Mouse (Mus musculus): ENCODE data around the gene Bnc2. TPM values are rescaled to one million over a fixed set of nuclear protein-coding genes. Genes with fewer than 3 reads are reported as not detected.
A peak's percentile ranks its signal among the peaks of the same experiment; 100 is the strongest.

Bnc2 gene
- polyA plus RNA-seq, 1 experiment from 2014 or later, result 17.3 TPM

DNA sequence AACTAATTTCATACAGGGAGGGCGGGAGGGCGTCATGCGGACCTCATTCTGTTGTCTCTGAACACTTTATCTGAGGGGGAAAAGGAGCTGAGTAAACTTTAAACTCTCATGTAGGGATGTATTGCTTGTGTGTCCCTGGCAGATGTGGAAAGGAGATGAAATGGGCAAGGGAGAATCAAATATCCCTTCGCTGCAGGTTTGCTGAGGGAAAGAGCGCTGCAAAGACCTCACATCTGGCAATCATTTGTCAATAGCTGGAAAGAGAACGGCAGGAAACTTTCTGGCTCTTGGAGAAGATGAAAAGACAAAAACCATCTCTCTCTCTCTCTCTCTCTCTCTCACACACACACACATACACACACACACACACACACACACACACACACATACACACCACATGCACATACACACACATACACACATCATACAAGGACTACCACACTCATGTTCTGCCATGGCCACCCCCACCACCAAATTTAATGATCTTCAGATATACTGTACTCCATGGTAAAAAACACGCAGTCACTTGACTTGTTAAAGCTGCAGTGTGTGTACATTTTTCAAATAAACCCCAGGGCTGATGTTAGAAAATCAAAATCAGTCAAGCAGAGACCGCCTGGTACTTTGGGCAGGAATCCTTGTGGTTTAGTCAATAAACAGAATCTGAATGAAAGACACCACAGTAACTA, 172.3 kb downstream of the Bnc2 start:
- Histone ChIP-seq H3K4me3 (replicated peaks) (no peak overlapping the region), H3K4me2 (replicated peaks) (peak overlapping the region; percentile 15), H3K9me3 (replicated peaks) (no peaks in the 10 kb centered on the region), H3K27me3 (no peaks in the 10 kb centered on the region), H3K27ac (replicated peaks) (peak overlapping the region; percentile 51), H3K36me3 (no peaks in the 10 kb centered on the region), H3K9ac (no peak overlapping the region), H3K4me1 (peaks cover 28% of the 10 kb centered on the region)
- ATAC-seq (ENCODE audit: insufficient number of reproducible peaks, low FRiP score, low TSS enrichment, low read depth), result no peak
- 32% methylated on average over 8 of the region's 8 CpGs for WGBS

DNA sequence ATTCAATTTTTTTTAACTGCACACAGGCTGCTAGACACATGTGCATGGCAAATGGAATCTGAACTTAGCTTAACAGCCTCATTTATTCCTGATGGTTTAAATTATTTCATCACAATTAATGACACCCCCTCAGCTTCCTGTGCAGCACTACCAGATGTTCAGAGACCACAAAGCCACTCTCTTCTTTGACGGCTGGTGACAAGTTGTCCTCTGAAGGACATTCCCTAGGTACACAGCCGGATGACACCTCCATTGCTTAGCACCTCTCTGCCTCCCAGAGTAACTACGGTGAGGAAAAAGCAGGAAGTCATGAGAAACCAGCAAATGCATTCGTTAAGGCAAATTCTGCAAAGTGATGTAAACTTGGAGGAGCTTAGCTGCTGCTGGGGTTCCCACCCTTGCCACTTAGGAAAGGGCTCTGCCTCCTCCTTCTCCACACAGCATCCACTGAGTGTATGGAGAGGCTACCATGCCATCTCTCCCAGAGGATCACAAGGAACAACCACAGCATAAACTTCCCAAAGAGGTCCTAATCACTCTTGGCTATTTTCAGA, 174.2 kb downstream of the Bnc2 start:
- Histone ChIP-seq H3K27ac (replicated peaks) (no peak overlapping the region), H3K9me3 (replicated peaks) (no peaks in the 10 kb centered on the region), H3K27me3 (no peaks in the 10 kb centered on the region), H3K4me3 (replicated peaks) (no peak overlapping the region; the same call in 1 of the 2 replicates), H3K9ac (no peak overlapping the region), H3K4me1 (peaks cover 28% of the 10 kb centered on the region), H3K36me3 (no peaks in the 10 kb centered on the region), H3K4me2 (replicated peaks) (peak overlapping the region; percentile 19; the same call in 1 of the 2 replicates)
- 27% methylated on average over 4 of the region's 4 CpGs for WGBS
- ATAC-seq (ENCODE audit: insufficient number of reproducible peaks, low FRiP score, low TSS enrichment, low read depth), result no peak

DNA sequence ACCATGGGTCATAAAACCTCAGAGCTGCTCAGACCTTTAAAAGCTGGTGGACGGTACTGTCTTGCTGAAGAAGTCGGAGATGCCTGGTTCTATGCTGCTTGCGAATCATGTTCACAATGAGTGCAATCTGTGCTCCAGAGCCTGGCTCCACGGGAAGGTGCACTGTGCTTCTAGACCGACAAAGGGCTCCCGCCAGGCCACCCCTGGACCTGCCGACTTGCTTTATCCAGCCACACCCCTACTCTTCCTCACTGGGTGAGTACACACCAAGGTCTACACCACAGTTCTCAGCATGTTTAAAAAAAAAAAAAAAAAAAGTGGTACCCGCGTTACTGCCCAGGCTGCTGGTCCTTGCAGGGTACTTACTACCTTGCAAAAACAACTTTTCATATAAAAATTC, 174.8 kb downstream of the Bnc2 start:
- WGBS, result 49% methylated on average over 9 of the region's 9 CpGs
- H3K36me3 ChIP-seq, result no peaks in the 10 kb centered on the region
- peak overlapping the region; percentile 9; the same call in 1 of the 2 replicates for H3K4me3 ChIP-seq (replicated peaks)
- no peaks in the 10 kb centered on the region for H3K9me3 ChIP-seq (replicated peaks)
- H3K27me3 ChIP-seq, result no peaks in the 10 kb centered on the region
- peak overlapping the region; percentile 19 for H3K4me2 ChIP-seq (replicated peaks)
- H3K9ac ChIP-seq, result no peak overlapping the region
- peaks cover 28% of the 10 kb centered on the region for H3K4me1 ChIP-seq
- H3K27ac ChIP-seq (replicated peaks), result no peak overlapping the region
- ATAC-seq (ENCODE audit: insufficient number of reproducible peaks, low FRiP score, low TSS enrichment, low read depth), result 0 out of 2 replicates have a peak, but pooled peaks have one; percentile 15

DNA sequence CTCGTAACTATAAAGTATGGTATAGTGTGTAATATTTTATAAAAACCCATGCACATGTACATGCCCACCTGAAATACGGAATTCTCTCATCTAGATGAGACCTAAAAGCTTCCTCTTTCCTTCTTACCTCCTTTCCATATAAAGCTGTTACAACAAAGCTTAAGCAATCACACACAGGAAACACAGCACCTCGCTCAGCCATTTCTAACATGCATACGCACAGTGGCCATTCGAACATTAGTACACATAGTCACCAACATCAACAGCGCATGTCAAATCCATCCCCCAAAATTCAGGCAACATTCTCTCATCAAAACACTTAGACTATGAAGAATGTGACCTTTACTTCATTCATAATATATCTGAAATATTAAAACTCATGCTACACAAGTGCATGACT, 176.6 kb downstream of the Bnc2 start:
- no peaks in the 10 kb centered on the region for H3K27me3 ChIP-seq
- WGBS, result 94% methylated on average over 6 of the region's 6 CpGs

DNA sequence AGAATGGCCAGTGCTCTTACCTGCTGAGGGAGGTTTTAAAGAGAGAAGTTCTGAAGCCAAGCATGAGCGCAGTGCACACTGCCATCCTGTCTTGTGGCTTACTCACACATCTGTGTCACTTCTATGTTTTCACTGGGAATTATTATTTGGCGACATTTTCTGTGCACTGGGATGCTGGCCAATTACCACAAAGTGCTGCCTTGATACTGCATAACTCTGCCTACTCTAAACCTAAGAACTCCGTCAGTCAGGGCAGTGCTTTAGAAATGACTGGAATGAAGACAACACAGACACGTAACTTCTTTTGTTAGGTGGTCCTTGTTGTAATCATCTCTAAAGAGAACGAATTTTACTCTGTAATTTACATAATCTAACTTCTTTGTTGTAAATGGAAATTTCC, 186.8 kb downstream of the Bnc2 start:
- Histone ChIP-seq H3K9ac (no peak overlapping the region), H3K4me2 (replicated peaks) (no peak overlapping the region), H3K27ac (replicated peaks) (no peak overlapping the region), H3K4me1 (no peaks in the 10 kb centered on the region), H3K27me3 (no peaks in the 10 kb centered on the region), H3K4me3 (replicated peaks) (no peak overlapping the region), H3K36me3 (no peaks in the 10 kb centered on the region), H3K9me3 (replicated peaks) (no peaks in the 10 kb centered on the region)
- ATAC-seq (ENCODE audit: insufficient number of reproducible peaks, low FRiP score, low TSS enrichment, low read depth), result no peak
- 55% methylated on average over 5 of the region's 5 CpGs for WGBS

More for the DNA sequence above, 176.6 kb downstream of the Bnc2 start:
- Histone ChIP-seq H3K36me3 (no peaks in the 10 kb centered on the region), H3K9me3 (replicated peaks) (no peaks in the 10 kb centered on the region), H3K4me2 (replicated peaks) (no peak overlapping the region), H3K4me3 (replicated peaks) (no peak overlapping the region), H3K4me1 (peaks cover 28% of the 10 kb centered on the region), H3K9ac (no peak overlapping the region), H3K27ac (replicated peaks) (no peak overlapping the region)
- no peak for ATAC-seq (ENCODE audit: insufficient number of reproducible peaks, low FRiP score, low TSS enrichment, low read depth)

DNA sequence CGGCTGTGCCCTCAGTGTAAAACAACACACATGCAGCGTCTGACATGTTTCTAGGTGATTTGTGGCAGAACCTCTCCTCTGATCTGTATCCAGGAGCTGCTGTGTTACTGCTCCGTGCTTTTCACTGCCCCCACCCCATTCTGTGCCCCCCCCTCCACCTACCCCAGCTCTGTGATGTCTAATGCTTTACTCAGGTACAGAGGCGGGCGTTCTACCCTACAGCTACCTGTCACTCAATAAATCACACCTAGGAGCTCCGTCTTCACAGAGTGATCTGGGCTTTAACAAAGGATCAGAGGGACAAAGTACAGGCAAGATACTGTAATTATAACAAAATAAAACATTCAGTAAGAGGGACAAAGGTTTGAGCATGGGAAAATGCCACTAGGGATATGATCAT, 192.4 kb downstream of the Bnc2 start:
- 65% methylated on average over 6 of the region's 6 CpGs for WGBS

DNA sequence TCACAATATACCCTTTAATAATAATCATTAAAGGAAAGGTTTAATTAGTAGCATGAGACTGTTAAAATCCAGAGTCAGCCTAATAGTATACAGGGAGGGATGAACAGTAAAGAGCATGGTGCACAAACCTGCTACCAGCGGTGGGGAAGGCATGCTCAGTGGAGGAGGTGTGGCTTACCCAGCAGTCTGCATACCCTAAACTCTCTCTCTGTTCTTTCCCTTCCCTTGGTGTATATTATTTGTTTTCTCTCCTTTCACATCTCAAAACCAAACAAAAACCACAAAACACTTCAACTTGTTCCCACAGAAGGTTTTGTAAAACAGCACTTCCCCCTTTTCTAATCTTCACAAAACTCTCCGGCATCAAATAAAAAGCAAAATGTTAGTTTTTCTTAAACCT, 202.4 kb downstream of the Bnc2 start:
- WGBS, result 71% methylated on average over 2 of the region's 2 CpGs
- Histone ChIP-seq H3K36me3 (no peaks in the 10 kb centered on the region), H3K9ac (no peak overlapping the region), H3K4me3 (replicated peaks) (no peak overlapping the region), H3K4me1 (peaks cover 4% of the 10 kb centered on the region; the same call in 1 of the 2 replicates), H3K4me2 (replicated peaks) (no peak overlapping the region), H3K27me3 (no peaks in the 10 kb centered on the region), H3K27ac (replicated peaks) (no peak overlapping the region), H3K9me3 (replicated peaks) (no peaks in the 10 kb centered on the region)
- ATAC-seq (ENCODE audit: insufficient number of reproducible peaks, low FRiP score, low TSS enrichment, low read depth), result no peak

More for the DNA sequence above, 192.4 kb downstream of the Bnc2 start:
- Histone ChIP-seq H3K9ac (no peak overlapping the region), H3K4me2 (replicated peaks) (no peak overlapping the region), H3K27me3 (no peaks in the 10 kb centered on the region), H3K4me1 (no peaks in the 10 kb centered on the region), H3K27ac (replicated peaks) (no peak overlapping the region), H3K9me3 (replicated peaks) (no peaks in the 10 kb centered on the region), H3K36me3 (no peaks in the 10 kb centered on the region), H3K4me3 (replicated peaks) (no peak overlapping the region)
- ATAC-seq (ENCODE audit: insufficient number of reproducible peaks, low FRiP score, low TSS enrichment, low read depth), result no peak

DNA sequence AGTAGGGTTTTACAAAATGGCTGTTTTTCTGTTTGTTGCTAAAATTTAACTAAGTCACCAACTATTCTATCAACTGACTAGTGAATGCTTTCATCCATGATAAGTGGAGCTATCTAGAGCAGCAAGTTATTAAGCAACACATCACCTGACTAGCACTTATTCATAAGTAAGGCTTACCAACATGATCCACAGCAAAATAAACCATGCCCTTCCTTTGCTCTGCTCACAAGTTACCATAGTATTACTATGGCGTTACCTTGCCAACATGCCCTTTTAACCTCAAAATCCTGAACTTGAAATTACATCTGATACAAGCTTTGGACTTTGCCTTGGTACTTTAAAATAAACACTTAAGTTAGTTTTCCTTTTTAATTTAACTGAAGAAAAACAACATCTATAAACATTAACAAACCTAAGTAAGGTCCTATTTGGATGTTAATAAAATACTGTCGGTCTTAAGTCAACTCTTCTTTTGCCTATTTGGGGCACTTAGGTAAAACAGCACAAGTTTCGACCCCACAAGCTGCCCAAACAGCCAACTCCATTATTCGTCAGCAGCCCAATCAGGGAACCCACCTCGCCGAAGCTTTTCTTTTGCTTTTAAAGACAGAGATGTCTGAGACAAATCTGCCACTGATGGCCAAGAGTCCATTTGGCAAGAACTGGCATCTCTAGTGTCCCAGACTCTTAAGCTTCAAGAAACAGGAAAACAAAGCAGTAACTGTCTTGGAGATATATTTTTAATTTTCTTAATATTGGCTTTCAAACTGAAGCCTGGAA, 204.8 kb downstream of the Bnc2 start:
- WGBS, result 85% methylated on average over 6 of the region's 6 CpGs

DNA sequence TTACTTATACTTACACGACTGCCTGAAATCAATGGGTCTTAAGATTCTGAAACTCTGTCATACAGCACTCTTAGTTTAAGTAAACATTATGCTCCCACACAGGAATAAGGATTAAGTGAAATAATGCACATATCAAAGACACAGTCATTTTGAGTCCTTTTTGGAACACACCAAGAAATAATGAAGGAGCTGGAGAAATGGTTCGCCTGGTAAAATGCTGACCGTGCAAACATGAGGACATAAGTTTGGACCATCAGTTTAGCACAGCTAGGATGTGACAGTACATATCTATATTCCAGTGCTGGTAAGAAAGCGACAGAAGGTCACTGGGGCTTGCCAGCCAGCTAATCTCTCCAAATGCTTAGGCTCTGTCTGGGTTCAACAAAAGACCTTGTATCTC, 205.7 kb downstream of the Bnc2 start:
- ATAC-seq (ENCODE audit: insufficient number of reproducible peaks, low FRiP score, low TSS enrichment, low read depth), result no peak
- Histone ChIP-seq H3K4me2 (replicated peaks) (no peak overlapping the region), H3K36me3 (no peaks in the 10 kb centered on the region), H3K27ac (replicated peaks) (no peak overlapping the region), H3K27me3 (no peaks in the 10 kb centered on the region), H3K4me3 (replicated peaks) (no peak overlapping the region), H3K4me1 (peaks cover 6% of the 10 kb centered on the region; the same call in 1 of the 2 replicates), H3K9ac (no peak overlapping the region), H3K9me3 (replicated peaks) (no peaks in the 10 kb centered on the region)
- 80% methylated on average over 4 of the region's 4 CpGs for WGBS

More for the DNA sequence above, 204.8 kb downstream of the Bnc2 start:
- Histone ChIP-seq H3K9ac (no peak overlapping the region), H3K27me3 (no peaks in the 10 kb centered on the region), H3K27ac (replicated peaks) (no peak overlapping the region), H3K4me1 (peaks cover 6% of the 10 kb centered on the region; the same call in 1 of the 2 replicates), H3K36me3 (no peaks in the 10 kb centered on the region), H3K4me3 (replicated peaks) (no peak overlapping the region), H3K4me2 (replicated peaks) (no peak overlapping the region), H3K9me3 (replicated peaks) (no peaks in the 10 kb centered on the region)
- no peak for ATAC-seq (ENCODE audit: insufficient number of reproducible peaks, low FRiP score, low TSS enrichment, low read depth)

DNA sequence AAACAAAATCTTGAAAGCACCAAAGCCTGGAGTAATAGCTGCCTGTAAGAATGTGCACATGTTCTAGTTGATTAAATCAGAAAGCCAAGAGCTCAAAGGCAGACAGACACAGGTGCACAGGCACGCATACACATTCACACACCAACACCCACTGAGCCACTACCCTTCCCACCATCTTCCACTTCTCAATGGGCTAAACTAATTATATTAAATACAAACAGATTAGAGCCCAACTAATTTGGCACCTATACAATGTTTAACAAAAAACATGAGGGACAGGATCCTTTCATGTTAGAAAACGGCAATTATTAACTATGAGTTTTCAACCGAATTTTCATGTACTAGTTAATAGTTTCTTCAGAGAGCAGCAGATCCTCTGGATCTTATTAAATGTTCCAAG, 207.4 kb downstream of the Bnc2 start:
- no peak overlapping the region for H3K27ac ChIP-seq (replicated peaks)
- H3K9me3 ChIP-seq (replicated peaks), result no peaks in the 10 kb centered on the region
- no peaks in the 10 kb centered on the region for H3K36me3 ChIP-seq
- WGBS, result 45% methylated on average over 3 of the region's 3 CpGs
- no peak overlapping the region for H3K4me2 ChIP-seq (replicated peaks)
- peaks cover 6% of the 10 kb centered on the region; the same call in 1 of the 2 replicates for H3K4me1 ChIP-seq
- no peaks in the 10 kb centered on the region for H3K27me3 ChIP-seq
- no peak for ATAC-seq (ENCODE audit: insufficient number of reproducible peaks, low FRiP score, low TSS enrichment, low read depth)
- H3K4me3 ChIP-seq (replicated peaks), result no peak overlapping the region
- H3K9ac ChIP-seq, result no peak overlapping the region

DNA sequence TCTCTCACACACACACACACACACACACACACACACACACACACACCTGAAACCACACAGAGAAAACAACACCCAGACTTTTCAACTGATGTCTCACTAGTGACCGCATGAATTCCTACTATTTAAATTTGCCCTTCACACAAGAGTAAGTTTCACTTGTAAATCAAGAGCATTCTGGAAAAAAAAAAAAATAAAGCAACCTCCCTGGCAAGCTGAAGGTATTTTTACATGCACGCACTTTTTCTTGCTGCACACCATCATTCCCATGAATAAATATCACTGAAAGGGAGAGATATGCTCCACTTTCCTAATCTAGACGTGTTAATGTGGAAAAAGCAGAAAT, 216.9 kb downstream of the Bnc2 start:
- WGBS, result 69% methylated on average over 3 of the region's 3 CpGs
- no peaks in the 10 kb centered on the region for H3K9me3 ChIP-seq (replicated peaks)
- H3K4me2 ChIP-seq (replicated peaks), result no peak overlapping the region
- H3K36me3 ChIP-seq, result no peaks in the 10 kb centered on the region
- no peaks in the 10 kb centered on the region for H3K27me3 ChIP-seq
- H3K4me1 ChIP-seq, result peaks cover 27% of the 10 kb centered on the region
- H3K27ac ChIP-seq (replicated peaks), result no peak overlapping the region
- no peak for ATAC-seq (ENCODE audit: insufficient number of reproducible peaks, low FRiP score, low TSS enrichment, low read depth)
- H3K4me3 ChIP-seq (replicated peaks), result no peak overlapping the region
- H3K9ac ChIP-seq, result no peak overlapping the region
